Mouse (Mus musculus): ENCODE results near the gene Atp5d.

DNA sequence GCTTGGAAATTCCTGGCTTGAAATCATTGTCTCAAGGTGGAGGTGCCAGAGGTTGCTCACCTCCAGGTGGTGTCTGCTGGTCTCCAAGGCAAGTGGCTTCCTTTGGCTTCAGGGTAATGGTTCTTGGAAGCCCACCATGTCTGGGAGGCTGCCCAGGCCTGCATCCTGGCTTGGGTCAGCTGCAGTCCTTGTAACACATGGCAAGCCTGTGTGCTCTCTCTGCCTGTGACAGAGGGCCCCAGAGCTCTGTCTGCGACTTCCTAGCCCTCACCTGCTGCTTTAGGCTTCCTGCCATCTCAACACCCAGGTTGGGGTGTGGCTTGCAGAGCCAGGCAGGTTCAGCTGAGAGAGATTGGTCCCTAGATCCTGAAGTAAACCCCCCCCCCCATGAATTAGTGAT lies 20.7 kb upstream of the Atp5d start:
- TF ChIP-seq CTCF (conservative IDR thresholded peaks at IDR 0.05; ENCODE audit: low read length) (no peak), NANOG (IDR thresholded peaks at IDR 0.05; ENCODE audit: borderline replicate concordance, low read length) (no peak)

Measured in E14TG2a.4 (cell line).